Mouse (Mus musculus): ENCODE data around the gene Smcr8. TPM values are rescaled to one million over a fixed set of nuclear protein-coding genes. Genes with fewer than 3 reads are reported as not detected.
"Not testable (repeated sequence)": the region's sequence is repeated elsewhere in the genome, so short reads cannot be mapped to it uniquely, and the experiment has no call there.

Gene Smcr8
- polyA plus RNA-seq, 2 experiments, result 3.0 to 4.2 TPM

GRCm38 (mm10) chr11:60808286-60809070 is 31.2 kb downstream of the Smcr8 start:
- no peak for TF ChIP-seq CTCF (IDR thresholded peaks at IDR 0.05; ENCODE audit: low read depth)
- TF ChIP-seq EP300 (IDR thresholded peaks at IDR 0.05; ENCODE audit: low read depth), result no peak
- DNase-seq (ENCODE audit: low read depth in 3 of 3, low spot score in 3 of 3) (no peak), ATAC-seq (ENCODE audit: insufficient read depth) (no peak)
- Histone ChIP-seq H3K4me2 (ENCODE audit: low read depth) (peak overlapping the region; percentile 61), H3K27me3 (ENCODE audit: control insufficient read depth, insufficient read depth, low read length) (no peaks in the 10 kb centered on the region), H3K9ac (replicated peaks) (no peak overlapping the region; the same call in 1 of the 2 replicates), H3K4me1 (replicated peaks; ENCODE audit: control insufficient read depth in 2 of 2, insufficient read depth in 2 of 2, low read length in 1 of 2) (peaks cover 6 to 17% of the 10 kb centered on the region in 2 experiments), H3K4me3 (ENCODE audit: insufficient read depth in 1 of 2, low read depth in 2 of 2, low read length in 2 of 2) (peak overlapping the region; percentile 26 to 35), H3K27ac (no peak overlapping the region), H3K36me3 (replicated peaks; ENCODE audit: control insufficient read depth, insufficient read depth, low read depth) (no peaks in the 10 kb centered on the region; the same call in 1 of the 2 replicates), H3K9me3 (ENCODE audit: control insufficient read depth, low read length) (no peaks in the 10 kb centered on the region)
- 38% methylated on average over 4 of the region's 4 CpGs for WGBS (ENCODE audit: insufficient replicate concordance)

- Histone ChIP-seq H3K36me3 (replicated peaks; ENCODE audit: control insufficient read depth, insufficient read depth, low read depth) (no peaks in the 10 kb centered on the region), H3K27ac (no peak overlapping the region), H3K4me1 (replicated peaks; ENCODE audit: control insufficient read depth in 2 of 2, insufficient read depth in 2 of 2, low read length in 1 of 2) (peaks cover 6 to 17% of the 10 kb centered on the region in 2 experiments), H3K4me3 (ENCODE audit: insufficient read depth in 1 of 2, low read depth in 2 of 2, low read length in 2 of 2) (peak overlapping the region; percentile 53 to 63; a peak in 3 of 4 replicates), H3K4me2 (ENCODE audit: low read depth) (peak overlapping the region; percentile 61), H3K27me3 (ENCODE audit: control insufficient read depth, insufficient read depth, low read length) (no peaks in the 10 kb centered on the region), H3K9me3 (ENCODE audit: control insufficient read depth, low read length) (no peaks in the 10 kb centered on the region), H3K9ac (replicated peaks) (no peak overlapping the region)
- TF ChIP-seq EP300 (IDR thresholded peaks at IDR 0.05; ENCODE audit: low read depth) (no peak), CTCF (IDR thresholded peaks at IDR 0.05; ENCODE audit: low read depth) (no peak)
- WGBS (ENCODE audit: insufficient replicate concordance), result 46% methylated on average over 1 of the region's 1 CpGs
- DNase-seq (ENCODE audit: low read depth in 3 of 3, low spot score in 3 of 3) (no peak), ATAC-seq (ENCODE audit: insufficient read depth) (no peak)
These were observed 32.2 kb downstream of the Smcr8 start for GRCm38 (mm10) chr11:60809546-60809945.

GRCm38 (mm10) chr11:60810046-60810965 is 33.0 kb downstream of the Smcr8 start:
- no peak overlapping the region for H3K27ac ChIP-seq
- 8% methylated on average over 14 of the region's 14 CpGs for WGBS (ENCODE audit: insufficient replicate concordance)

GRCm38 (mm10) chr11:60811054-60811460 is 33.7 kb downstream of the Smcr8 start:
- peak overlapping the region; percentile 43 for H3K9ac ChIP-seq (replicated peaks)
- peaks cover 6 to 17% of the 10 kb centered on the region in 2 experiments for H3K4me1 ChIP-seq (replicated peaks; ENCODE audit: control insufficient read depth in 2 of 2, insufficient read depth in 2 of 2, low read length in 1 of 2)
- H3K9me3 ChIP-seq (ENCODE audit: control insufficient read depth, low read length), result no peaks in the 10 kb centered on the region
- H3K4me3 ChIP-seq (ENCODE audit: insufficient read depth in 1 of 2, low read depth in 2 of 2, low read length in 2 of 2), result peak overlapping the region; percentile 53 to 63
- H3K4me2 ChIP-seq (ENCODE audit: low read depth), result peak overlapping the region; percentile 61
- WGBS (ENCODE audit: insufficient replicate concordance), result 0% methylated on average over 29 of the region's 29 CpGs
- DNase-seq (ENCODE audit: low read depth in 3 of 3, low spot score in 3 of 3), result peak; percentile 75 to 82 (median 80)
- peak; percentile 93 for ATAC-seq (ENCODE audit: insufficient read depth)
- no peaks in the 10 kb centered on the region for H3K36me3 ChIP-seq (replicated peaks; ENCODE audit: control insufficient read depth, insufficient read depth, low read depth)
- TF ChIP-seq CTCF (IDR thresholded peaks at IDR 0.05; ENCODE audit: low read depth) (no peak), EP300 (IDR thresholded peaks at IDR 0.05; ENCODE audit: low read depth) (0 out of 2 replicates have a peak, but pooled peaks have one; percentile 2)
- H3K27ac ChIP-seq, result no peak overlapping the region
- no peaks in the 10 kb centered on the region for H3K27me3 ChIP-seq (ENCODE audit: control insufficient read depth, insufficient read depth, low read length)

More at GRCm38 (mm10) chr11:60810046-60810965, 33.0 kb downstream of the Smcr8 start:
- Histone ChIP-seq H3K4me2 (ENCODE audit: low read depth) (peak overlapping the region; percentile 61), H3K27me3 (ENCODE audit: control insufficient read depth, insufficient read depth, low read length) (no peaks in the 10 kb centered on the region), H3K9ac (replicated peaks) (peak overlapping the region; percentile 5), H3K36me3 (replicated peaks; ENCODE audit: control insufficient read depth, insufficient read depth, low read depth) (no peaks in the 10 kb centered on the region), H3K4me3 (ENCODE audit: insufficient read depth in 1 of 2, low read depth in 2 of 2, low read length in 2 of 2) (peak overlapping the region; percentile 53 to 63), H3K9me3 (ENCODE audit: control insufficient read depth, low read length) (no peaks in the 10 kb centered on the region), H3K4me1 (replicated peaks; ENCODE audit: control insufficient read depth in 2 of 2, insufficient read depth in 2 of 2, low read length in 1 of 2) (peaks cover 6 to 17% of the 10 kb centered on the region in 2 experiments)
- no peak for ATAC-seq (ENCODE audit: insufficient read depth)
- TF ChIP-seq CTCF (IDR thresholded peaks at IDR 0.05; ENCODE audit: low read depth) (no peak), EP300 (IDR thresholded peaks at IDR 0.05; ENCODE audit: low read depth) (no peak)
- no peak for DNase-seq (ENCODE audit: low read depth in 3 of 3, low spot score in 3 of 3)

- not testable (repeated sequence) for H3K27me3 ChIP-seq (ENCODE audit: control insufficient read depth, insufficient read depth, low read length); H3K27ac ChIP-seq; ATAC-seq (ENCODE audit: insufficient read depth); H3K9me3 ChIP-seq (ENCODE audit: control insufficient read depth, low read length); H3K36me3 ChIP-seq (replicated peaks; ENCODE audit: control insufficient read depth, insufficient read depth, low read depth); DNase-seq (ENCODE audit: low read depth in 3 of 3, low spot score in 3 of 3)
- Histone ChIP-seq H3K9ac (replicated peaks) (peak within 1 kb of the TSS; percentile 43), H3K4me3 (ENCODE audit: insufficient read depth in 1 of 2, low read depth in 2 of 2, low read length in 2 of 2) (peak within 1 kb of the TSS; percentile 53 to 63), H3K4me1 (replicated peaks; ENCODE audit: control insufficient read depth in 2 of 2, insufficient read depth in 2 of 2, low read length in 1 of 2) (peaks cover 6 to 17% of the 10 kb centered on the region in 2 experiments), H3K4me2 (ENCODE audit: low read depth) (peak within 1 kb of the TSS; percentile 61)
- WGBS (ENCODE audit: insufficient replicate concordance), result 22% methylated on average over 6 of the region's 6 CpGs
These were observed 34.3 kb downstream of the Smcr8 start, which contains the start of gene Shmt1 for GRCm38 (mm10) chr11:60811618-60812017. TSS of gene Shmt1 (minus strand) at chr11:60811718.
